Mouse (Mus musculus) heart, embryonic 12.5 days (tissue): ENCODE measurements around the gene Rdh19. TPM values are rescaled to one million over a fixed set of nuclear protein-coding genes. Genes with fewer than 3 reads are reported as not detected.
"Not testable (repeated sequence)": the region's sequence is repeated elsewhere in the genome, so short reads cannot be mapped to it uniquely, and the experiment has no call there.

ENCODE experiments used
- ATAC-seq: fragments of 200-750 bp; cut with Nextera tagmentation; 2 replicates; pipeline ENCODE4 v1.8.0; 2017; ENCODE audit warnings: moderate TSS enrichment, moderate library complexity; ENCODE audit not compliant: insufficient number of reproducible peaks, low FRiP score
- H3K27ac ChIP-seq: fragments of 300-500 bp; sonication (generic); 2 replicates; pipeline ENCODE4 v1.5.1; 2016; ENCODE audit warnings: mild to moderate bottlenecking, moderate library complexity; ENCODE audit not compliant: poor library complexity, severe bottlenecking
- H3K27me3 ChIP-seq: fragments of 300-500 bp; sonication (generic); replicated peaks from 2 replicates; pipeline ENCODE4 v1.6.1; 2016; ENCODE audit warnings: mild to moderate bottlenecking, moderate library complexity
- H3K36me3 ChIP-seq: fragments of 300-500 bp; sonication (generic); 2 replicates; pipeline ENCODE4 v1.6.1; 2016; ENCODE audit warnings: mild to moderate bottlenecking, moderate library complexity
- H3K4me1 ChIP-seq: fragments of 300-500 bp; sonication (generic); replicated peaks from 2 replicates; pipeline ENCODE4 v1.6.1; 2016; ENCODE audit warnings: mild to moderate bottlenecking
- H3K4me2 ChIP-seq: fragments of 300-500 bp; sonication (generic); 2 replicates; pipeline ENCODE4 v1.6.1; 2016; ENCODE audit warnings: mild to moderate bottlenecking, moderate library complexity
- H3K4me3 ChIP-seq: fragments of 300-500 bp; sonication (generic); 2 replicates; pipeline ENCODE4 v1.5.1; 2016; ENCODE audit warnings: mild to moderate bottlenecking
- H3K9ac ChIP-seq: fragments of 300-500 bp; sonication (generic); 2 replicates; pipeline ENCODE4 v1.6.1; 2016; ENCODE audit warnings: mild to moderate bottlenecking, moderate library complexity
- H3K9me3 ChIP-seq: fragments of 300-500 bp; sonication (generic); replicated peaks from 2 replicates; pipeline ENCODE4 v1.6.1; 2016; ENCODE audit warnings: mild to moderate bottlenecking, moderate library complexity
- WGBS: fragments of 180-500 bp; shearing (Covaris S2); methylation state at CpG from one replicate; pipeline ENCODE4 v1.1.7; 2016; 5-methylcytosine and 5-hydroxymethylcytosine counted together
- polyA plus RNA-seq: library from polyadenylated mRNA; unstranded; fragments of >200 nt; fragmentation: Nextera tagmentation; extraction: Ambion mirVana; gene quantifications from 2 replicates; pipeline ENCODE4 v1.2.1, GENCODE M21; 2016

The Rdh19 gene
- polyA plus RNA-seq, result not detected in 2 replicates

- Histone ChIP-seq H3K9ac (no peak within 1 kb of the TSS), H3K9me3 (peaks cover 7% of the 10 kb centered on the region), H3K27ac (no peak within 1 kb of the TSS), H3K4me2 (no peak within 1 kb of the TSS), H3K4me3 (no peak within 1 kb of the TSS), H3K36me3 (no peaks in the 10 kb centered on the region), H3K27me3 (no peaks in the 10 kb centered on the region), H3K4me1 (no peaks in the 10 kb centered on the region)
- no peak for ATAC-seq
- WGBS, result 88% methylated on average over 1 of the region's 1 CpGs
Observed at GRCm38 (mm10) chr10:127849628-127850027, at the start of gene Rdh19. TSS of gene Rdh19 (plus strand) at chr10:127849928.

GRCm38 (mm10) chr10:127800891-127801290 lies 48.8 kb upstream of the Rdh19 start, which contains the start of gene Rdh16:
TSS of gene Rdh16 (plus strand) at chr10:127801152.
- ATAC-seq, result no peak
- Histone ChIP-seq H3K36me3 (no peaks in the 10 kb centered on the region), H3K9me3 (peaks cover 9% of the 10 kb centered on the region), H3K9ac (no peak within 1 kb of the TSS), H3K27ac (no peak within 1 kb of the TSS), H3K4me2 (no peak within 1 kb of the TSS), H3K4me3 (no peak within 1 kb of the TSS), H3K27me3 (no peaks in the 10 kb centered on the region), H3K4me1 (no peaks in the 10 kb centered on the region)
- 78% methylated on average over 6 of the region's 6 CpGs for WGBS

- no peak overlapping the region for H3K9ac ChIP-seq
- 74% methylated on average over 2 of the region's 2 CpGs for WGBS
- H3K27ac ChIP-seq, result no peak overlapping the region
- ATAC-seq, result no peak
- H3K4me2 ChIP-seq, result no peak overlapping the region
- H3K36me3 ChIP-seq, result no peaks in the 10 kb centered on the region
- H3K9me3 ChIP-seq, result peaks cover 5% of the 10 kb centered on the region
- H3K4me3 ChIP-seq, result no peak overlapping the region
- no peaks in the 10 kb centered on the region for H3K4me1 ChIP-seq
- H3K27me3 ChIP-seq, result no peaks in the 10 kb centered on the region
Observed at GRCm38 (mm10) chr10:127801612-127802011, 48.1 kb upstream of the Rdh19 start.

- H3K9ac ChIP-seq, result no peak overlapping the region
- no peak overlapping the region for H3K4me2 ChIP-seq
- WGBS, result 66% methylated on average over 5 of the region's 5 CpGs
- no peaks in the 10 kb centered on the region for H3K36me3 ChIP-seq
- H3K27me3 ChIP-seq, result no peaks in the 10 kb centered on the region
- H3K27ac ChIP-seq, result no peak overlapping the region
- no peak overlapping the region for H3K4me3 ChIP-seq
- H3K4me1 ChIP-seq, result no peaks in the 10 kb centered on the region
- no peaks in the 10 kb centered on the region for H3K9me3 ChIP-seq
- ATAC-seq, result no peak
Observed at GRCm38 (mm10) chr10:127802236-127802635, 47.5 kb upstream of the Rdh19 start.

DNA sequence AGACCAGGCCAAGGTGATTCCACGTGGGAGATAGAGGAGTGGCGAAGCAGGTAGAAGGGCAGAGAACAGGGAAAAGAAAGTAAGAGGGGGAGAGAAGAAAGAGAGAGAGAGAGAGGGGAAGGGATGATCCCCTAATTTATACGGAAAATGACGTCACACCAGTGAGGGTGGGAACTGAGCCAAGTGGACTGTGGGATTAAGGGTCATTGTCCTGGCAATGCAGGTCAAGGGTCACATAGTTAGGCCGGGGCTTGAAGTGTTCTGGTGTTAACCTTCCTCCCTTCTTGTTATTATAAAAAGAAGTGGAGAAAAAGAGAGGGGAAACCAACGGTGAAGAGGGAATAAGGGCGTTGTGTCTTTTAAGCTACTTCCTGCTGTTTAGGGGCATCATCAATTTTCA lies 45.3 kb upstream of the Rdh19 start:
- Histone ChIP-seq H3K27me3 (no peaks in the 10 kb centered on the region), H3K4me2 (no peak overlapping the region), H3K36me3 (no peaks in the 10 kb centered on the region), H3K4me1 (no peaks in the 10 kb centered on the region), H3K4me3 (no peak overlapping the region), H3K27ac (no peak overlapping the region), H3K9me3 (no peaks in the 10 kb centered on the region), H3K9ac (no peak overlapping the region)
- WGBS, result 68% methylated on average over 7 of the region's 7 CpGs
- ATAC-seq, result no peak

- Histone ChIP-seq H3K4me2 (no peak overlapping the region), H3K4me1 (no peaks in the 10 kb centered on the region), H3K9me3 (peaks cover 20% of the 10 kb centered on the region), H3K27me3 (no peaks in the 10 kb centered on the region), H3K9ac (no peak overlapping the region), H3K27ac (no peak overlapping the region), H3K4me3 (no peak overlapping the region), H3K36me3 (no peaks in the 10 kb centered on the region)
- ATAC-seq, result no peak
Observed at GRCm38 (mm10) chr10:127815888-127816287, 33.8 kb upstream of the Rdh19 start.

DNA sequence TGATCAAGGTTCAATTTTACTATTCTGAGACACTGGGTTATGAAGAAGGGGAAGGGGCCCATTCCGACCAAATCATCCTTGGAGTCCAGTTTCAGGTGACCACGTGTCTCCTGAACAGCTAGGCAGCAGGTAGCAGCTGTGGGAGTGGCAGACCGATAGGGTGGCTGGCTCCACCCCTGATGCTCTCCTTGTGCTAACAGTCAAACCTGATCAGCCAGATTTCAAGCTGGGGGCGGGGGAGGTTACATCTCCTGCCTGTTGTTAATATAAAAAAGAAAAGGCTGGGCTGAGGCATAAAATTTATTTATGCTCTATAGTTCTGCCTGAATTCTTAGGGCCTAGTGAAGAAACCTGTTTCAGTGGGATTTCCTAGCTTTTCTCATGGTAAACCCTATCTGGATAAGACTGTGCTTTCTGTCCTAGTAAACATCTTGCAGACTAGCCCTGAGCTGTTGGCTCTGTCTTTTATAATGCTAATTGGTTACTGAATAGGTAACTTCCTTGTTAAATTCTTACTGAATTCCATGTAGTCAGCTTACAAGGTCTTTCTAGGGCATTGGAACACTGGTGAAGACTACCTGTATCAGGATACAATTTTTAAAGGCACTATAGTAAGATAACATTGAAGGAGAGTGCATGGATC lies 32.3 kb upstream of the Rdh19 start:
- H3K27ac ChIP-seq, H3K9ac ChIP-seq, H3K27me3 ChIP-seq, H3K4me2 ChIP-seq, H3K4me3 ChIP-seq, H3K36me3 ChIP-seq, ATAC-seq, H3K4me1 ChIP-seq: not testable (repeated sequence)
- H3K9me3 ChIP-seq, result peaks cover 22% of the 10 kb centered on the region
- WGBS, result 73% methylated on average over 4 of the region's 4 CpGs

GRCm38 (mm10) chr10:127821806-127822205 lies 27.9 kb upstream of the Rdh19 start:
- not testable (repeated sequence) for H3K27me3 ChIP-seq, H3K36me3 ChIP-seq, H3K4me3 ChIP-seq, H3K4me2 ChIP-seq, ATAC-seq, H3K27ac ChIP-seq, H3K9ac ChIP-seq, H3K4me1 ChIP-seq
- peaks cover 20% of the 10 kb centered on the region for H3K9me3 ChIP-seq
- WGBS, result 68% methylated on average over 2 of the region's 2 CpGs

GRCm38 (mm10) chr10:127825386-127825785 lies 24.3 kb upstream of the Rdh19 start:
- Histone ChIP-seq H3K4me3 (no peak overlapping the region), H3K36me3 (no peaks in the 10 kb centered on the region), H3K4me2 (no peak overlapping the region), H3K27me3 (no peaks in the 10 kb centered on the region), H3K27ac (no peak overlapping the region), H3K9me3 (peaks cover 10% of the 10 kb centered on the region), H3K9ac (no peak overlapping the region), H3K4me1 (no peaks in the 10 kb centered on the region)
- no peak for ATAC-seq
- 73% methylated on average over 6 of the region's 6 CpGs for WGBS

- Histone ChIP-seq H3K27me3 (no peaks in the 10 kb centered on the region), H3K36me3 (no peaks in the 10 kb centered on the region), H3K9me3 (0 out of 2 replicates have a peak, but pooled peaks cover 6% of the 10 kb centered on the region), H3K27ac (no peak overlapping the region), H3K4me2 (no peak overlapping the region), H3K9ac (no peak overlapping the region), H3K4me1 (no peaks in the 10 kb centered on the region), H3K4me3 (no peak overlapping the region)
- WGBS, result 68% methylated on average over 3 of the region's 3 CpGs
- ATAC-seq, result no peak
Observed at GRCm38 (mm10) chr10:127829121-127829520, 20.6 kb upstream of the Rdh19 start.

- not testable (repeated sequence) for H3K27me3 ChIP-seq, H3K36me3 ChIP-seq, H3K4me1 ChIP-seq, H3K9ac ChIP-seq, H3K4me2 ChIP-seq, H3K27ac ChIP-seq, ATAC-seq, H3K4me3 ChIP-seq
- WGBS, result 89% methylated on average over 1 of the region's 1 CpGs
- H3K9me3 ChIP-seq, result peaks cover 13% of the 10 kb centered on the region; the same call in 1 of the 2 replicates
Observed at GRCm38 (mm10) chr10:127834186-127834585, 15.5 kb upstream of the Rdh19 start.

GRCm38 (mm10) chr10:127835292-127835691 lies 14.4 kb upstream of the Rdh19 start:
- Histone ChIP-seq H3K27me3 (no peaks in the 10 kb centered on the region), H3K4me3 (no peak overlapping the region)
- ATAC-seq, result no peak

More at GRCm38 (mm10) chr10:127835292-127835691, 14.4 kb upstream of the Rdh19 start:
- WGBS, result 67% methylated on average over 5 of the region's 5 CpGs
- Histone ChIP-seq H3K9me3 (peaks cover 13% of the 10 kb centered on the region; the same call in 1 of the 2 replicates), H3K4me1 (no peaks in the 10 kb centered on the region), H3K9ac (no peak overlapping the region), H3K27ac (no peak overlapping the region), H3K36me3 (no peaks in the 10 kb centered on the region), H3K4me2 (no peak overlapping the region)
